Mouse (Mus musculus) CH12.LX (cell line): ENCODE measurements around the gene Pde4dip. TPM values are rescaled to one million over a fixed set of nuclear protein-coding genes. Genes with fewer than 3 reads are reported as not detected.

ENCODE experiments used
- DNase-seq: peaks from one replicate; pipeline ENCODE4 v3.0.0-alpha.2; 2013; ENCODE audit errors: extremely low read depth
- H3K27ac ChIP-seq: 2 replicates; pipeline ENCODE4 v1.5.1; 2012; ENCODE audit warnings: low read depth, mild to moderate bottlenecking, control low read depth, moderate library complexity; ENCODE audit not compliant: insufficient read depth
- H3K27me3 ChIP-seq: replicated peaks from 2 replicates; pipeline ENCODE3; 2012; ENCODE audit warnings: inconsistent platforms
- H3K36me3 ChIP-seq, 2 experiments: replicated peaks in 1 of 2; 2 replicates each; pipeline versions ENCODE3 to v1.6.1; 2012; ENCODE audit warnings: inconsistent platforms in 1 of 2, low read length in 1 of 2, mild to moderate bottlenecking in 1 of 2, mixed read lengths in 1 of 2, moderate library complexity in 1 of 2; ENCODE audit not compliant: control insufficient read depth in 1 of 2, insufficient read depth in 1 of 2
- H3K4me1 ChIP-seq, 2 experiments: 2 replicates each; pipeline ENCODE4 v1.6.1; 2012; ENCODE audit warnings: inconsistent platforms in 1 of 2, moderate library complexity in 1 of 2; ENCODE audit not compliant: insufficient read depth in 2 of 2, control insufficient read depth in 1 of 2
- H3K4me2 ChIP-seq: 2 replicates; pipeline ENCODE4 v1.6.1; 2012; ENCODE audit warnings: low read depth, mild to moderate bottlenecking, control low read depth; ENCODE audit not compliant: poor library complexity, insufficient read depth, severe bottlenecking
- H3K4me3 ChIP-seq, 3 experiments: fragments of 150-350 bp in 1 of 3; sonication (generic) in 1 of 3; replicated peaks in 1 of 3; 2 replicates each; pipeline versions ENCODE3 to v1.5.1; 2011 to 2012; ENCODE audit warnings: low read depth in 2 of 3, low read length in 2 of 3, mild to moderate bottlenecking in 2 of 3, moderate library complexity in 2 of 3, control low read depth in 1 of 3, improper control_type of control experiment in 1 of 3, inconsistent platforms in 1 of 3, mixed read lengths in 1 of 3; ENCODE audit not compliant: poor library complexity in 1 of 3
- H3K79me2 ChIP-seq: replicated peaks from 2 replicates; pipeline ENCODE4 v1.6.1; 2012; ENCODE audit warnings: mild to moderate bottlenecking, moderate library complexity; ENCODE audit not compliant: control insufficient read depth, poor library complexity, insufficient read depth, severe bottlenecking; ENCODE audit errors: extremely low read depth
- H3K9ac ChIP-seq: 2 replicates; pipeline ENCODE4 v1.6.1; 2012; ENCODE audit warnings: low read depth, mild to moderate bottlenecking, control low read depth, moderate library complexity; ENCODE audit not compliant: insufficient read depth
- H3K9me3 ChIP-seq: replicated peaks from 2 replicates; pipeline ENCODE3; 2012; ENCODE audit warnings: low read length, inconsistent platforms, mixed read lengths
- BHLHE40 ChIP-seq: IDR thresholded peaks from 2 replicates; pipeline ENCODE4 v1.6.1; 2011; ENCODE audit warnings: mild to moderate bottlenecking, low read depth, low read length, improper control_type of control experiment
- CHD1 ChIP-seq: IDR thresholded peaks from 2 replicates; pipeline ENCODE4 v1.6.1; 2012; ENCODE audit warnings: low read depth, low read length, improper control_type of control experiment, inconsistent platforms
- ETS1 ChIP-seq: conservative IDR thresholded peaks from 2 replicates; pipeline ENCODE4 v1.6.1; 2012; ENCODE audit warnings: low read depth, mild to moderate bottlenecking, inconsistent platforms, low read length, improper control_type of control experiment, moderate library complexity
- JUN ChIP-seq: IDR thresholded peaks from 2 replicates; pipeline ENCODE4 v1.6.1; 2011; ENCODE audit warnings: low read depth, mild to moderate bottlenecking, low read length, improper control_type of control experiment, moderate library complexity; ENCODE audit not compliant: insufficient read depth
- MAX ChIP-seq: IDR thresholded peaks from 2 replicates; pipeline ENCODE4 v1.6.1; 2011; ENCODE audit warnings: low read length, improper control_type of control experiment
- MEF2A ChIP-seq: IDR thresholded peaks from 2 replicates; pipeline ENCODE4 v1.6.1; 2014; ENCODE audit warnings: low read depth, mild to moderate bottlenecking, inconsistent platforms, low read length, improper control_type of control experiment, borderline replicate concordance
- NRF1 ChIP-seq: IDR thresholded peaks from 2 replicates; pipeline ENCODE4 v1.6.1; 2014; ENCODE audit warnings: low read depth, mild to moderate bottlenecking, inconsistent platforms, low read length, improper control_type of control experiment, moderate library complexity
- SIN3A ChIP-seq: IDR thresholded peaks from 2 replicates; pipeline ENCODE4 v1.6.1; 2012; ENCODE audit warnings: low read length, improper control_type of control experiment, inconsistent platforms
- SMC3 ChIP-seq: IDR thresholded peaks from 2 replicates; pipeline ENCODE4 v1.6.1; 2011; ENCODE audit warnings: low read depth, low read length, improper control_type of control experiment
- TCF12 ChIP-seq: IDR thresholded peaks from 2 replicates; pipeline ENCODE4 v1.6.1; 2014; ENCODE audit warnings: low read depth, mild to moderate bottlenecking, inconsistent platforms, low read length, improper control_type of control experiment
- UBTF ChIP-seq: IDR thresholded peaks from 2 replicates; pipeline ENCODE4 v1.6.1; 2012; ENCODE audit warnings: low read depth, mild to moderate bottlenecking, inconsistent platforms, low read length, improper control_type of control experiment, moderate library complexity
- USF1 ChIP-seq: IDR thresholded peaks from 2 replicates; pipeline ENCODE4 v1.6.1; 2014; ENCODE audit warnings: low read depth, mild to moderate bottlenecking, inconsistent platforms, low read length, improper control_type of control experiment
- ZKSCAN1 ChIP-seq: IDR thresholded peaks from 2 replicates; pipeline ENCODE4 v1.6.1; 2012; ENCODE audit warnings: low read depth, inconsistent platforms, low read length, improper control_type of control experiment, borderline replicate concordance
- ZMIZ1 ChIP-seq: IDR thresholded peaks from 2 replicates; pipeline ENCODE4 v1.6.1; 2012; ENCODE audit warnings: low read depth, mild to moderate bottlenecking, inconsistent platforms, low read length, improper control_type of control experiment
- dilution Hi-C: fragments of 300-500 bp; cut with MboI; formaldehyde crosslinking; loops from 2 replicates; pipeline ENCODE4 v1.14.3; 2020; ENCODE audit warnings: low sequenced_read_pairs; ENCODE audit not compliant: extremely low pct_unique_long_range_greater_than_20kb, extremely low pct_ligation_motif_present
- in situ Hi-C: fragments of 300-500 bp; cut with MboI; formaldehyde crosslinking; loops from 3 replicates; pipeline ENCODE4 v1.14.3; 2019; ENCODE audit warnings: low sequenced_read_pairs, low pct_ligation_motif_present, low pct_unique_long_range_greater_than_20kb, mixed read lengths
- polyA plus RNA-seq: library from polyadenylated mRNA; unstranded; fragments of >175 nt; gene quantifications from 2 replicates; pipeline ENCODE4 v1.2.1, GENCODE M21; 2012; ENCODE audit warnings: low read depth; ENCODE audit not compliant: insufficient read length
- total RNA-seq, 2 experiments: library from RNA; depleted of rRNA; stranded (reverse); fragments of 300-350 nt in 1 of 2; fragments of >200 nt in 1 of 2; gene quantifications; 2 replicates each; pipeline ENCODE4 v1.2.3; 2012 to 2014

The Pde4dip gene
- total and polyA plus RNA-seq, 3 experiments: 12.4 to 21.7 (median 15.2) TPM

- TF ChIP-seq CHD1 (no peak), TCF12 (0 out of 2 replicates have a peak, but pooled peaks have one; percentile 29), SIN3A (peak; percentile 70), MEF2A (no peak), NRF1 (0 out of 2 replicates have a peak, but pooled peaks have one; percentile 13), JUN (no peak), ZKSCAN1 (no peak)
Observed at GRCm38 (mm10) chr3:97879222-97879621, 9.3 kb downstream of the Pde4dip start (continued).

- no peak overlapping the region for H3K27ac ChIP-seq
- H3K27me3 ChIP-seq: no peaks in the 10 kb centered on the region
- H3K9me3 ChIP-seq: no peaks in the 10 kb centered on the region
- TF ChIP-seq ZKSCAN1 (no peak), ZMIZ1 (no peak), ETS1 (peak; percentile 38; the same call in 1 of the 2 replicates), UBTF (no peak), MAX (no peak), SMC3 (no peak)
- H3K9ac ChIP-seq: no peak overlapping the region
- H3K4me2 ChIP-seq: no peak overlapping the region
- dilution Hi-C loops (no loop called here), in situ Hi-C loops (no loop called here)
- peaks cover 2 to 35% of the 10 kb centered on the region in 2 experiments; a peak in 2 of 4 replicates for H3K4me1 ChIP-seq
- DNase-seq: no peak
- no peaks in the 10 kb centered on the region for H3K79me2 ChIP-seq
- no peak overlapping the region for H3K4me3 ChIP-seq
- no peaks in the 10 kb centered on the region for H3K36me3 ChIP-seq
Observed at GRCm38 (mm10) chr3:97876259-97876658, 12.2 kb downstream of the Pde4dip start.

GRCm38 (mm10) chr3:97874777-97875176, 13.7 kb downstream of the Pde4dip start:
- H3K36me3 ChIP-seq: no peaks in the 10 kb centered on the region
- in situ Hi-C loops (no loop called here), dilution Hi-C loops (no loop called here)
- no peak for DNase-seq
- no peaks in the 10 kb centered on the region for H3K9me3 ChIP-seq
- H3K4me3 ChIP-seq: no peak overlapping the region
- H3K4me1 ChIP-seq: peaks cover 2 to 35% of the 10 kb centered on the region in 2 experiments; a peak in 2 of 4 replicates
- no peaks in the 10 kb centered on the region for H3K79me2 ChIP-seq
- no peaks in the 10 kb centered on the region for H3K27me3 ChIP-seq
- H3K27ac ChIP-seq: no peak overlapping the region
- H3K9ac ChIP-seq: no peak overlapping the region
- TF ChIP-seq BHLHE40 (no peak), SMC3 (no peak), USF1 (no peak)
- H3K4me2 ChIP-seq: no peak overlapping the region
